Mouse (Mus musculus) mouse embryonic stem cell (cell line): ENCODE data around the gene Arhgap15.

ENCODE experiments used
- in situ Hi-C, 2 experiments: fragments of 300-500 bp; cut with MboI; formaldehyde crosslinking; loops; 1 replicate in 1 of 2; 3 replicates in 1 of 2; pipeline ENCODE4 v1.14.3; 2019 to 2020; ENCODE audit warnings: low sequenced_read_pairs in 2 of 2, low pct_unique_long_range_greater_than_20kb in 1 of 2, mixed read lengths in 1 of 2; ENCODE audit not compliant: unreplicated experiment in 1 of 2

Arhgap15 gene

GRCm38 (mm10) chr2:44306137-44306536 lies 557.5 kb downstream of the Arhgap15 start:
- in situ Hi-C loops, result no loop called here

DNA sequence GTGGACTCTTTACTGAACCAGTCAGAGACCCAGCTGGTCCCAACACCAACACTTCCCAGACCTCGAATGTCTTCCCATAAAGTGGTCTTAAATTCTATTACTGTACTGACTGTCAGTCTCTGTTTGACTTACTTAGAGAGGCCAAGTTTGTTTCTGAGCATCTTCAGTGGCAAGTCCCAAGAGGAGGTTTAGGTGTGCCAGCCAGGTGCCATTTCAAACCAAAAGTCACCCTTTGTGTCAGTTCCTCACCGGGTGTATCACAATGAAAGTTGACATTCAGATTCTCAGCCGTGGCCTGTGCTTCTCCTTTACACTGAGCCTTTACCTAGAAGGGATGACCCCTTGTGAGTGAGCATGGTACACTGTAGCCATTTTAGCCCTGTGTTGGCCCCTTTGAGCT lies 560.5 kb downstream of the Arhgap15 start:
- in situ Hi-C loops, result no loop called here

DNA sequence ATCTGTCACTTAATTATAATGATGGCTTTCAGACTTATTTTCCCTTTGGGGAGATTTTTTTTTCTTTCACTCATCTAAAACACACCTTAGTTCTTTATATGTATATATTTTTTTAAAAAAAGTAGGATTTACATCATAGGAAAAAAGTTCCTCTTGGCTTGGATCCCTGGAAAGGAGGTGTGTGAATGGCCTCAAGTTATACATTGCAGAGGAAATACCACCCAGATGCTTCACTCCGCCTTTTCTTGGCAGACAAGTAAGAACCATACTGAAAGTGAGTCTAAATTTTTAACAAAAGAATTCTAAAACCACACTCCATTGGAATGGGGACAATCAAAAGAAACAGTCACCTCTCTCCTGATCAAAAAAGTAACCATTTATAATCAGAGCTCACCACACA lies 560.9 kb downstream of the Arhgap15 start:
- in situ Hi-C loops, result no loop called here

- in situ Hi-C loops, result no loop called here
Measured at GRCm38 (mm10) chr2:44310095-44310748, 561.6 kb downstream of the Arhgap15 start.

- in situ Hi-C loops, result no loop called here
Measured at GRCm38 (mm10) chr2:44311216-44311615, 562.6 kb downstream of the Arhgap15 start.

DNA sequence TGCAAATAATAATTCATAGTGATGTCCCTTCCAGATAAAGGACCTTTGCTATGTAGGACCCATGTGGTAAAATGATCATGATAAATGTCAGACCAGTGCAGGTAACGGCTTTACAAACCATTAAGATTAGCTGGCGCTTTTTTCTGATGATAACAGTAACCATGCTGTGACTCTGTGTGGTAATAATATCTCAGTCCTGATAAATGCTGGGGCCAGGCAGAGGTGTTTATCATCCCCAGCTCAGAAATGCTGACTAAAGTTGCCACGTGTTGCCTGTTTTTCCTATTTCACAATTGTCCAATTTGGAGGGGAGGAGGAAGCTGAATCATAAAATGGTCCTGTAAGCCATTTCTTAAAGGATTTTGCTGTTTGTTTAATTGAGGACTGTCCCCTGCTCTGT lies 564.9 kb downstream of the Arhgap15 start:
- in situ Hi-C loops, result no loop called here

DNA sequence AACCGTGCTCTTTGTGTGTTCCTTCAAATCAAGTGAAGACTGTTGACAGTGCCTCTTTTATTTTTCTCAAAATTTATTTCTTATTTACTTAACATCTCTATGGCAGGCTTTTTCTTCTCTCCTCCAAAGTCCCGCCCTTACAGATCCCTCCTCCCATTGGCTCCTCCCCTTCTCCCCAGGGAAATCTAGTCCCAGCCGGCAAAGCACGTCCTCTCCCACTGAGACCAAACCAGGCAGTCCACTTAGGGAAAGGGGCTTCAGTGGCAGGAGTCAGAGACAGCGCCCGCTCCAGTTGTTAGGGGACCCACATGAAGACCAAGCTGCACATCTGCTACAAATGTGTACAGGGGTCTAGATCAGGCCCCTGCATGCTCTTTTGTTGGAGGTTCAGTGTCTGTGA lies 569.8 kb downstream of the Arhgap15 start:
- in situ Hi-C loops, result no loop called here

DNA sequence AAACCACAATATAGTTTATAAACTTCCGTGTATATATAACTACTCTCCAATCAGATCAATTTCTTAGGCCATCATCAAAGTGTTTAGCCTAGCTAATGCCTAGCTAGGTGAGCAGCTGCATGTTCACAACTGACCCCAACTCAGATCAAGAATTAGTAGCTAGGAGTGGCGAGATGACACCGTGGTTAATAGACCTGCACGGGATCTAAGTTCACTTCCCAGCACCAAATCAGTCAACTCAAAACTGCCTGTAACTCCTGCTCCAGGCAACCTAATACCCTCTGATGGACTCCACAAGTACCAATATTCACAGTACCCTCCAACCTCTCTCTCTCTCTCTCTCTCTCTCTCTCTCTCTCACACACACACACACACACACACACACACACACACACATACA lies 570.9 kb downstream of the Arhgap15 start:
- in situ Hi-C loops, result no loop called here

GRCm38 (mm10) chr2:44323813-44324212 lies 575.2 kb downstream of the Arhgap15 start:
- in situ Hi-C loops, result no loop called here

GRCm38 (mm10) chr2:44333295-44333694 lies 584.7 kb downstream of the Arhgap15 start:
- in situ Hi-C loops, result no loop called here

DNA sequence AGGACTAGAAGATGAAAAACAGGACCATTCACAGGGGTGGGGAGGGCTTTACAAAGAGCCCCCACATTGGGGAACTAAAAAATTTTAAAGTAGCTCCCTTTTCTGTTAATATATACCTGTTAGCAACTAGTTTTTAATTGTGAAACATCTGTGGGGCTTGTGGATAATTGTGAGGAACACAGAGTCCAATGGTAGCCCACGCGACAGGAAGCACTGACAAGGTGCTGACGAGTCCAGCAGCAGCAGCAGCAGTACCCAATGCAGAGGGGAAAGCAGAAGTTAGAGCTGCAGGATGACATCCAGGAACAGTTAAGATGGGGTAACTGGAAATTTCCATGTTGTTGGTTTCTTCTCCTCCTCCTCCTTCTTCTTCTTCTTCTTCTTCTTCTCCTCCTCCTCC lies 585.4 kb downstream of the Arhgap15 start:
- in situ Hi-C loops, result no loop called here

DNA sequence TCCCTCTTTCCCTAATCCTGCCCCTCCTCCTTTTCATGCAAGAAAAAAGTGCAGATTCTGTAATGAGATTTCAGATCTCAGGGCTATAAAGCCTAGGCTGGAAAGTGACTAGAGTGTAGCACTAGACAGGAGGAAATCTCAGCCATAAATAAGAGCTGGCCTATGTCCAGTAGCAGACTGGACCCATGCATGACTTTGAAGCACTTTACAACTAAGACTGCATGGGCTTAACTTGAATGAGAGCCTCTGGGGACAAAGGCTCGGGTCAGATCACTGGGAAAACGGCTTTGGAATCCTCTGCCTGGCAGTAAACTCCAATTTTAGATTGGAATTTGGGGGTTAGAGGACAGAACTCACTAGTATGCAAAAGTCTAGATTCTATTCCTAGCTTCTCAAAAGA lies 585.9 kb downstream of the Arhgap15 start:
- in situ Hi-C loops, result no loop called here

DNA sequence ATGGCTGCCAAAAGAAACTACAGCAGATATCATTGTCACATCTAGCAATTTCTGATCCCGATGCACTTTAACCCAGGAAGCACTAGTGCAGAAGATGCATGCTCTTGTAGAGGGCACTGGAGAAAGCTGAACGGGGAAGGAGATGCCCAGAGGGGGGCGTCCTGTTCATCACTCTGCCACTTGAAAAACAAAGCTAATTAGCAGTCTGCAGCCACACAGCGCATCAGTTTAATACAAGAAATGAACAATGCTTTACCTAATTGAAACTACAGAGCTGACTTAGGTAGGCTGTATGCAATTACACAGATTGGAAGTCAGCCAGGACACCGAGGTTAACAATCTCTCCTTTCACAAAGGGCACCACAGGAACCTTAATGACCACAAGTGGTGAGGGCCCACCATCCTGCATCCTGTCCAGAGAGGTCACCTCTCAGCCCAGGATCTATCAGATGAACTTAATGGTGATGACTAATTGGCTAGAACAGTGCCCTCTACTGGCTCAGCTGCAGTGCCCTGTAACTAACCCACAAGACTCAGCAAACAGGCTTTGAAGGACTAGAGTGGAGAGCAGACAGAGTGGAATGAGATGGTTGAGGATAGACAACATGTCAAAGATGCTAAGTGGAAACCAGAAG lies 588.2 kb downstream of the Arhgap15 start:
- in situ Hi-C loops, result no loop called here

DNA sequence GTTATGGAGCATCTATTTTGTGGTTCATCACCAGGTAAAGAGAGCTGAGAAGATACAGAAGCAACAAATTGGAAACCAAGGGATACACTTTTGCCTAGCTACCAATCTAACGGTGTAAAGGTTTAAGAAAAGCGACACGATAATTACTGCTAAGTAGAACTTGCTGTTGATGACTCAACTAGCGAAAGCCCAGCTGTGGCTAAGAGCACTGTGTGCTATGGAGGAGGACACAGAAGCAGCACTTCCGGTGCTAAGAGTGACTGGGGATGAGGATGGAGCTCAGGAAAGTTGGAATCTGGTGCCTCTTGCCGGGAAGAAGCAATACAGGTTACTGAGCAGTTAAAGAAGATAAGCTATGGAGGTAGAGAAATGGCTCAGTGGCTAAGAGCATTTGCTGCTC lies 589.8 kb downstream of the Arhgap15 start:
- in situ Hi-C loops, result no loop called here

- in situ Hi-C loops, result no loop called here
Measured at GRCm38 (mm10) chr2:44341091-44341571, 592.5 kb downstream of the Arhgap15 start.

GRCm38 (mm10) chr2:44344861-44345260 lies 596.2 kb downstream of the Arhgap15 start:
- in situ Hi-C loops, result no loop called here

DNA sequence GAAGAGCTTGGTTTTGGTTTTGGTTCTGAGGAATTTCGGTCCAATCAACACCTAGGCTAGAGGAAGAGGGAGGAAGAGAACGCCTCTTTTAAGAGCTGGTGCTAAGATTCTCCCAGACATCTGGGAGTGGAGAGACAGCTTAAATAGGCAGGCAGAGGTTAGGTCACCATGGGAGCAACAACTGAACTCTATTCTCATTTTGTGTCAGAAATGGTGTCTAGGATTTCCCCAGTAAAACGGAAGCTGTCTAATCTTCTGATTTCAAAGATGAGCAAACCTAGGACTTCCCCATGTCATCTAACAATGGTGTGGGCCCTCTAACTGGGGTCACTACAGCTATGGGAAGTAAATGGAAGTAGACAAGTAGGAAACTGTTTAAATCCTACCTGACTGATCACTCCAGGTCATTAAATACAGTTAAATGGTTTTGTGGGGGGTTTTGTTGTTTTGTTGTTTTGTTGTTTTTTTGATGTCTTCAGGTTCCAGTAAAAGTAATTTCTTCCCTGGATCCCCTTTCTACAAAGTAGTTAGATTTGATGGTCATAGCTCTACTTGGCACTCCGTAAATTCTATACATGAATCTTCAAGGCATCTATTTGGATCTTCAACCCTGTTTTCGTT lies 596.8 kb downstream of the Arhgap15 start:
- in situ Hi-C loops, result no loop called here

DNA sequence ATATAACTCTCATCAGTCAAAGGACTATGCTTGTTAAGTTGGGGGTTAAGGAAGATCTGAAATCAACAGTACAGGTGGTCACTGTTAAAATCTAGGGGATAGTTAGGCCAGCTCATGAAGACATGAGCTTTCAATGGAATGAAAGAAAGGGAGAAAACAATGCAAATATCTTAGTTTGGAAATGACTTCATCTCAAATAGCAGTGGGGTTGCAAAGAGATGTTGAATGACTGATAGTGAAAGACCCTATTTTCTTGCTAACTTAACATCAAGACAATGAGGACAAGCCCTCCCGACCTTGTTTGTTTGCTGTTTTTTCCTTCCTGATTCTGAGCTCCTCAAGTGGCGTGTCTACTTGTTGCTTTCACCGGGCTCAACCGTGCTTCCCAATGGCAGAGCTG lies 597.6 kb downstream of the Arhgap15 start:
- in situ Hi-C loops, result no loop called here

GRCm38 (mm10) chr2:44347781-44348180 lies 599.2 kb downstream of the Arhgap15 start:
- in situ Hi-C loops, result no loop called here

- in situ Hi-C loops, result no loop called here
Measured at GRCm38 (mm10) chr2:44349101-44349500, 600.5 kb downstream of the Arhgap15 start.
